Mouse (Mus musculus) liver, adult 2 months (tissue): ENCODE measurements around the gene Gabbr2. TPM values are rescaled to one million over a fixed set of nuclear protein-coding genes. Genes with fewer than 3 reads are reported as not detected.

Source experiments
- DNase-seq: peaks from one replicate; pipeline ENCODE4 v3.0.0-alpha.2; 2011; ENCODE audit warnings: low read depth, low spot score; ENCODE audit errors: extremely low read depth
- H3K27ac ChIP-seq: fragments of 200-500 bp; replicated peaks from 2 replicates; pipeline ENCODE4 v1.5.1; 2012; ENCODE audit warnings: low read depth, mild to moderate bottlenecking, control low read depth, inconsistent platforms, low read length; ENCODE audit not compliant: insufficient read depth
- H3K27me3 ChIP-seq: fragments of 200-500 bp; 2 replicates; pipeline ENCODE4 v1.6.1; 2012; ENCODE audit warnings: mild to moderate bottlenecking, moderate library complexity, low read length, inconsistent platforms; ENCODE audit not compliant: control insufficient read depth, insufficient read depth
- H3K36me3 ChIP-seq: fragments of 200-500 bp; 2 replicates; pipeline ENCODE4 v1.6.1; 2012; ENCODE audit warnings: low read length, inconsistent platforms; ENCODE audit not compliant: control insufficient read depth, insufficient read depth
- H3K4me1 ChIP-seq: fragments of 200-500 bp; 2 replicates; pipeline ENCODE4 v1.6.1; 2011; ENCODE audit warnings: low read length; ENCODE audit not compliant: control insufficient read depth, insufficient read depth
- H3K4me3 ChIP-seq: fragments of 200-500 bp; 2 replicates; pipeline ENCODE4 v1.5.1; 2011; ENCODE audit warnings: low read depth, mild to moderate bottlenecking, control low read depth, low read length, moderate library complexity; ENCODE audit not compliant: insufficient read depth
- H3K79me2 ChIP-seq: fragments of 200-500 bp; 2 replicates; pipeline ENCODE4 v1.6.1; 2012; ENCODE audit warnings: inconsistent platforms, mild to moderate bottlenecking, low read length, moderate library complexity; ENCODE audit not compliant: control insufficient read depth, insufficient read depth
- H3K9ac ChIP-seq: fragments of 200-500 bp; 2 replicates; pipeline ENCODE4 v1.6.1; 2012; ENCODE audit warnings: low read depth, mild to moderate bottlenecking, control low read depth, inconsistent platforms, low read length
- CTCF ChIP-seq: fragments of 200-500 bp; IDR thresholded peaks from 2 replicates; pipeline ENCODE4 v1.5.1; 2011; ENCODE audit warnings: low read depth, low read length, control low read depth
- POLR2A ChIP-seq: fragments of 200-500 bp; IDR thresholded peaks from 2 replicates; pipeline ENCODE4 v1.6.1; 2011; ENCODE audit warnings: low read length, control low read depth; ENCODE audit not compliant: insufficient read depth; ENCODE audit errors: extremely low read depth
- WGBS: fragments of 180-500 bp; shearing (Covaris S2); methylation state at CpG from one replicate; pipeline ENCODE4 v1.1.7; 2018; 5-methylcytosine and 5-hydroxymethylcytosine counted together
- polyA plus RNA-seq: library from polyadenylated mRNA; depleted of rRNA; stranded (reverse); fragments of >200 nt; gene quantifications from 2 replicates; pipeline ENCODE4 v1.2.3, GENCODE M21; 2012
- total RNA-seq: library from RNA; depleted of rRNA; stranded (reverse); fragments of >200 nt; gene quantifications from 2 replicates; pipeline ENCODE4 v1.2.3, GENCODE M21; 2014

Gene Gabbr2
- total and polyA plus RNA-seq, 2 experiments: 7.7 to 15.0 TPM

DNA sequence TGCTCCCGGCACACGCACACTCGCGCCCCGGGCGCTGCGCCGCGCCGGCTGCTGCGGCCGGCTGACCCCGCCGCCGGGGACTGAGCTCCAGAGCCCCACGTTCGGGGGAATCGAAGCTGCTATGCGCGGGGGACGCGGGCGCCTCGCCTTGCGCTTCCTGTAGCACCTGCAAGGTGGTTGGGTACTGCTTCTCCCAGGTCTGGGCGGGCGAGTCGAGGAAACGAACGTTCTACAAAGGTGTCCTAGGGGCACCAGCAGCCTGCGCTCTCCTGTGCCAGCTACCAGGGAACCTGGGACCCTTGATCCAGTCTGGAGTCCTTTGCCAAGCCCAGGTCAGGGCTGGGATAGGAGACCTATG, 265 bp upstream of the Gabbr2 start:
- TF ChIP-seq CTCF (no peak), POLR2A (no peak)
- no peaks in the 10 kb centered on the region for H3K27me3 ChIP-seq
- H3K9ac ChIP-seq: no peak overlapping the region
- H3K27ac ChIP-seq: no peak overlapping the region
- no peaks in the 10 kb centered on the region for H3K36me3 ChIP-seq
- peaks cover 18% of the 10 kb centered on the region for H3K4me1 ChIP-seq
- no peaks in the 10 kb centered on the region for H3K79me2 ChIP-seq
- WGBS: 2% methylated on average over 31 of the region's 31 CpGs
- peak; percentile 1 for DNase-seq
- H3K4me3 ChIP-seq: peak overlapping the region; percentile 66; the same call in 1 of the 2 replicates

DNA sequence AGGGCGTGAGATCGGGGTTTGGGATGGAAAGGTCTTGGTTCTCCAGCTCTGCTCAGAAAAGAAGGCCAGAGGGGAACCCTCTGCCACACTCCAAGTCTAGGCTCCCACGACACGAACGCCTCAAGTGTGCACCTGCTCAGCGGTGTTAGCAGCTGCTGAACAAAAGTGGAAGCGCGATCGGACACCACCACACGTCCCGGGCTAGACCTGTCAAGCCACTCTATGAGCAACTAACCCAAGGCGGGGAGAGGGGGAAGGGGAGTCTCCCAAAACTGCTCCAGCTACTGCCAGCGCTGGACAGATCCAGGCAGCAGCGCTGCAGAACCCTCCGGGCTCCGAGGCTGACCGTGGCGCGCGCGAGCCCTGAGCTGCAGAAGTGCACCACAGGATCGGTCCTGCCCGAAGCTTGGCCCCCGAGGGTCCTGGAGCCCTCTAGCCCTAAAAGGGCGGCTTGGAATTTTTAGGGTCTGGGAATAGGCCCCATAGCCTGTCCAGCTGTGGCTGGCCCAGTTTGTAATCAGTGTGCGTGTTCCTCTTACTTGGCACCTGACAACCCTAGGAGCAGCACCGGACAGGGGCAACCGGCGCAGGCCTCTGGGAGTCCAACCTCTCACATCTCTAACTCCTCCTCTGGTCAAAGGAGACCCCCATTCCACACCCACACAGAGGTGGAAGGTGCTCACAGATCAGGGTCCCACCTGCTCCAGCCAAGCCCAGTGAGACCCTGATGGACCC, 1.2 kb downstream of the Gabbr2 start:
- H3K9ac ChIP-seq: peak overlapping the region; percentile 67
- TF ChIP-seq POLR2A: no peak
- no peak for TF ChIP-seq CTCF
- H3K4me3 ChIP-seq: peak overlapping the region; percentile 66
- DNase-seq: peak; percentile 56
- WGBS: 3% methylated on average over 29 of the region's 29 CpGs
- no peak overlapping the region for H3K27ac ChIP-seq
- H3K36me3 ChIP-seq: no peaks in the 10 kb centered on the region
- no peaks in the 10 kb centered on the region for H3K79me2 ChIP-seq
- H3K4me1 ChIP-seq: peaks cover 24% of the 10 kb centered on the region
- H3K27me3 ChIP-seq: no peaks in the 10 kb centered on the region

DNA sequence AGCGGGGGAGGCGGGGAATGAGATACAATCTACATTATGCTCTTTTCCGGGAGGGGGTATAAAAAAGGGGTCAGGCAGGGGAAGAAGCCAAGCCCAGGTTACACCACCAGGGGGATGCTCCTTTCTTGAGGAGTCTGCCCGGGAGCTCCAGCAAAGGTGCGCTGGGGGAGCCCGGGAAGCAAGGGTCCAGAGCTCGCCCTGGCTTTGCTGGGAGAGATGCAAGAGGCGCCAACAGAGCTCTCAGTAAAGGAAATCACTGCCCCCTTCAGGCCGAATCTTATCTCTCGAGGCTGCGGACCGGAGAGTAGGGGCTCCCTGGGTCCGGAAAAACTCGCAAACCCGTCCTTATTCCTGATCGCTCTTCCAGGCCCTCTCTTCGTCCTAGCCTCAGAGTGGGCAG, 1.8 kb downstream of the Gabbr2 start:
- Histone ChIP-seq H3K9ac (peak overlapping the region; percentile 38), H3K27ac (no peak overlapping the region), H3K27me3 (no peaks in the 10 kb centered on the region), H3K4me1 (peaks cover 24% of the 10 kb centered on the region), H3K36me3 (no peaks in the 10 kb centered on the region), H3K79me2 (no peaks in the 10 kb centered on the region), H3K4me3 (peak overlapping the region; percentile 66)
- TF ChIP-seq CTCF: peak; percentile 64
- no peak for TF ChIP-seq POLR2A
- 2% methylated on average over 17 of the region's 17 CpGs for WGBS
- DNase-seq: peak; percentile 65

DNA sequence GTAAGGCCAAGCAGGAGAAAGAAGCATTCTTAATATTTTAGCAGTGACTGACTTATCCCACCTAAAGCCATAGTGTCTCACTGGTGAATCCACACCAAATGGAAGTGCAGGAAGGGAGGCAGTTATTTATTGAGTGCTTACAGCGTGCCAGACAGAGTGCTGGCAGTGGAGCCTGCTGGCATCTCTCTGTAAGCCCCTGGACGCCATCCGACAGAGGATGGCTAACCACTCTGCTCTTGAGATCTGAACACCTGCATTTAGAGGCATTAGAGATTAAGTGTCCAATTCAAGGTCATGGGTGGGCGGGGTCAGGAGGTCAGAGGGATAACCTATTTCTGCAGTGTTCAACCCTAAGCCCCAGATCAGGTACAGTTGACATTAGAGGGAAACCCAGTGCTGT, 2.8 kb downstream of the Gabbr2 start:
- WGBS: 19% methylated on average over 4 of the region's 4 CpGs
- DNase-seq: peak; percentile 77
- Histone ChIP-seq H3K9ac (no peak overlapping the region), H3K4me3 (no peak overlapping the region), H3K27me3 (no peaks in the 10 kb centered on the region), H3K79me2 (0 out of 2 replicates have a peak, but pooled peaks cover 3% of the 10 kb centered on the region), H3K36me3 (no peaks in the 10 kb centered on the region), H3K27ac (peak overlapping the region; percentile 19), H3K4me1 (peaks cover 24% of the 10 kb centered on the region)
- TF ChIP-seq CTCF: no peak

DNA sequence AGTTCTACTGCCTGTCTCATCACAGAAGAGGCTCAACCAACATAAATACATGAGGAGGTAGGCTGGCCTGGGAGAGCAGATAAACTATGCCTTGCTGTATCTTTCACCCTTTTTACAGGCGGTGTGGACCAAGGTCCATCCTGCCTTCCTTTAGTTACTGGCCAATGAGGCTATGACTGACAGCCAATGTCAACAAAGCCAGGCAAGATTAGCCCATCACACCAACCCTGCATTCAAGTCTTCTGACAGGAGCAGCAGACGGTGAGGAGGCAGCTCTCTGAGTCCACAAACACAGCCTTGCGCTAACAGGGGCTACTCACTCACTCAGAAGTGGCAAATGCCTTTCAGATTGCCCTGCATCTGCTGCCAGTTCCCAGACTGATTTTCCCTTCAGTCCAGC, 3.4 kb downstream of the Gabbr2 start:
- peaks cover 24% of the 10 kb centered on the region for H3K4me1 ChIP-seq
- H3K27ac ChIP-seq: peak overlapping the region; percentile 90
- no peak for TF ChIP-seq POLR2A
- TF ChIP-seq CTCF: no peak
- H3K36me3 ChIP-seq: no peaks in the 10 kb centered on the region
- H3K4me3 ChIP-seq: no peak overlapping the region
- H3K79me2 ChIP-seq: 0 out of 2 replicates have a peak, but pooled peaks cover 3% of the 10 kb centered on the region
- DNase-seq: peak; percentile 98
- H3K9ac ChIP-seq: peak overlapping the region; percentile 24; the same call in 1 of the 2 replicates
- no peaks in the 10 kb centered on the region for H3K27me3 ChIP-seq
- WGBS: 11% methylated on average over 3 of the region's 3 CpGs

DNA sequence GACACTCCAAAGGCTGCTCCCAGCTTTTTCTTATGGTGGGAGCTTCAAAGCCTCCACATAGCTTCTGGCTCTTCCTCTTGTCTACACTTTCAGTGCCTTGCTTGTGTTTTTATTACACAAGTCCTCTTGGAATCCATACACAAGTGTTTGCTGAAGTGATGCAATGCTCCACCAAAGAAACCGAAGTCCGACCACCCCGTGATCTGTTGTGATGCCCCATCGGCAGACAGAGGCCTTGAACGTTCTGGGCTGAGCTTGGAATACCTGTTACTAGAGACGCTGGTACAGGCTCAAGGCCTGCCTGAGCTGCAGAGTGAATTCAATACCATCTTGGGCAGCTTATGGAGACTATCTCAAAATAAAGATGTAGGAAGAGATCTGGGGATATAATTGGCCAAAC, 3.9 kb downstream of the Gabbr2 start:
- H3K79me2 ChIP-seq: 0 out of 2 replicates have a peak, but pooled peaks cover 3% of the 10 kb centered on the region
- H3K9ac ChIP-seq: peak overlapping the region; percentile 24
- peak; percentile 96 for DNase-seq
- no peaks in the 10 kb centered on the region for H3K27me3 ChIP-seq
- H3K36me3 ChIP-seq: no peaks in the 10 kb centered on the region
- TF ChIP-seq POLR2A (no peak), CTCF (no peak)
- H3K4me1 ChIP-seq: peaks cover 24% of the 10 kb centered on the region
- H3K4me3 ChIP-seq: no peak overlapping the region
- WGBS: 19% methylated on average over 6 of the region's 6 CpGs
- H3K27ac ChIP-seq: peak overlapping the region; percentile 90
